Mouse (Mus musculus): ENCODE measurements at regions not wholly inside any gene's neighbourhood (a gene's known extent, or its start where the extent isn't known, plus 50 kb on each side); places are given as distances from the start of the nearest gene placed in this dataset.

DNA sequence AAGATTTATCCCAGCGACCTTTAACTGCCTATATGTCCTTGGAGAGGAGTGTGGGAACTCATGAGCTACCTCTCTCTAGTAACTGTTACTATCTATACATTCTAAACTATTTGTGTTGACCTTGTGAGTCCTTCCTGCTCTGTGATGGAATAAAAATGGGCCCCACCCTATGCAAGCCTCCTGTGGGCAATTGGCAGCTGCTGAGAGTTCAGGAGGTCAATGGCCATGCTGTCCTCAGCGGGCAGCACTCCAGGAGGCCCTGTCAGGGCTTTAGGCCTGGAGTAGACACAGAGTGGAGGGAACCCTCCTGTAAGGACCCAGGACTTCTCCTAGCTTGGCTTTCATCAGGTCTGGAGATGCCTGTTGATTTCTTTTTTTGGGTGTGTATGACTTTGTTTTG lies 373.1 kb downstream of the Slc4a3 start:
- H3K36me3 ChIP-seq = no peaks in the 10 kb centered on the region
- no peak overlapping the region for H3K4me2 ChIP-seq
- H3K27me3 ChIP-seq = no peaks in the 10 kb centered on the region
- no peak overlapping the region for H3K9ac ChIP-seq
- H3K27ac ChIP-seq = no peak overlapping the region
- H3K4me3 ChIP-seq = no peak overlapping the region
- 62% methylated on average over 2 of the region's 2 CpGs for WGBS
- H3K4me1 ChIP-seq = no peaks in the 10 kb centered on the region
- no peaks in the 10 kb centered on the region for H3K9me3 ChIP-seq
- no peak for ATAC-seq (ENCODE audit: borderline replicate concordance, extremely low read depth, low FRiP score, low TSS enrichment)

DNA sequence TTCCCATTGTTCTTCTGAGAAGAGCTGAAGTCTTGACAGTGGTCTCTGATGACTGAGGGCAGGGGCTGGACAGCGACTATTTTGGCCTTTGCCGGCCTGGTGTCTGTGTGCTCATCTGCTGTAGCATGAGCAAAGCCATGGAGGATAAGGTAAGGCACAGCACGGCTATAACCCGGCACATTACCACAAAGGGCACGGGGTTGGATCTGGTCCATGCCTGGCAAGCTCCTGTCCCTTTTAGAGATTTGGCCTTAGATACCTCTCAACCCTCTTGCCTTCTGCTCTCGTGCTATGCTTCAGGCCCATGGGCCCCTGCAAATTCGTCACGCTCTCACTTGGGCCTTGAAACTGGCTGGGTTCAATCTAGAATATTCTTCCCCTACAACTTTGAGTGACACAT lies 379.0 kb downstream of the Slc4a3 start:
- no peak overlapping the region for H3K4me3 ChIP-seq
- H3K9me3 ChIP-seq = no peaks in the 10 kb centered on the region
- no peaks in the 10 kb centered on the region for H3K4me1 ChIP-seq
- no peaks in the 10 kb centered on the region for H3K36me3 ChIP-seq
- H3K9ac ChIP-seq = no peak overlapping the region
- WGBS = 77% methylated on average over 8 of the region's 8 CpGs
- no peak overlapping the region for H3K27ac ChIP-seq
- H3K4me2 ChIP-seq = no peak overlapping the region
- ATAC-seq (ENCODE audit: borderline replicate concordance, extremely low read depth, low FRiP score, low TSS enrichment) = no peak
- no peaks in the 10 kb centered on the region for H3K27me3 ChIP-seq

DNA sequence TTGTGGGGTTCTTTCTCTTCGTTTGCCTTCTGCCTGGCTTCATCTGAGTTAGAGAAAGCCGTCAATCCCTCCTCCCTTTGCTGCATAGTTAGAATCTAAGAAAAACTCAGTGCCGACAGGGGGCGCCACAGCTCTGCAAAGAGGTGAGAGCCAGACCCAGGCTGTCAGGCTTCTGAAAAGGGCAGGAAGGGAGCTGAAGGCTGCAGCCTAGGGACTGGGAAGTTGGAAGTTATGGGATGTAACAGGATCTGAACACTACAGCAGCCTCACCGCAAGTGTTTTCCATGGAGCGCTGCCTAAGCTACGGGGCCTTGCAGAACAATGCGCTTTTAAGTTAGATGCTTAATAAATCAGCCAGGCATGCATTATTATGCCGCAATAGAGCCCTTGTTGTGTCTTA lies 379.7 kb downstream of the Slc4a3 start:
- Histone ChIP-seq H3K4me2 (no peak overlapping the region), H3K4me3 (no peak overlapping the region), H3K27me3 (no peaks in the 10 kb centered on the region), H3K36me3 (no peaks in the 10 kb centered on the region), H3K4me1 (no peaks in the 10 kb centered on the region), H3K9ac (no peak overlapping the region), H3K27ac (no peak overlapping the region), H3K9me3 (no peaks in the 10 kb centered on the region)
- 28% methylated on average over 9 of the region's 9 CpGs for WGBS
- peak; percentile 57; the same call in 1 of the 2 replicates for ATAC-seq (ENCODE audit: borderline replicate concordance, extremely low read depth, low FRiP score, low TSS enrichment)

DNA sequence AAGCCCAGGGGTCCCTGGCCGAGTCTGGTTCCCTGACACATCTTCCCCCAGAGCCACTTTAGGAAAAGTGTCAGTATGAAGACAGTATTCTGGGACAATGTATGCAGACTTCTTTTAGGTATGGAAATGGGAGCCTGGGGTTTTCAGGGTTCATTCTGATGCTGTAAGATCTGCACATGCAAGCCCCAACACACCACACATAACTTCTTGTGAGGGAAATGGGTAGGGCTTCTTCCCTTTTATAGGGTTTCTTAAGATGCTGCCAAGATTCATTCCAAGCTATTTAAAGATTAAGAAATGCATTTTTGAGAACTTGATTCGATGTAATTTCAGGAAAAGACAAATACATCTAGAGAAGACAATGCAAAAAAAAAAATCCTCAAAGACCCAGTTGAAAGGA lies 385.8 kb downstream of the Slc4a3 start:
- Histone ChIP-seq H3K9me3 (no peaks in the 10 kb centered on the region), H3K9ac (no peak overlapping the region), H3K27me3 (no peaks in the 10 kb centered on the region), H3K27ac (no peak overlapping the region), H3K4me1 (peaks cover 23% of the 10 kb centered on the region), H3K4me3 (no peak overlapping the region), H3K36me3 (no peaks in the 10 kb centered on the region), H3K4me2 (no peak overlapping the region)
- no peak for ATAC-seq (ENCODE audit: borderline replicate concordance, extremely low read depth, low FRiP score, low TSS enrichment)
- 45% methylated on average over 2 of the region's 2 CpGs for WGBS

DNA sequence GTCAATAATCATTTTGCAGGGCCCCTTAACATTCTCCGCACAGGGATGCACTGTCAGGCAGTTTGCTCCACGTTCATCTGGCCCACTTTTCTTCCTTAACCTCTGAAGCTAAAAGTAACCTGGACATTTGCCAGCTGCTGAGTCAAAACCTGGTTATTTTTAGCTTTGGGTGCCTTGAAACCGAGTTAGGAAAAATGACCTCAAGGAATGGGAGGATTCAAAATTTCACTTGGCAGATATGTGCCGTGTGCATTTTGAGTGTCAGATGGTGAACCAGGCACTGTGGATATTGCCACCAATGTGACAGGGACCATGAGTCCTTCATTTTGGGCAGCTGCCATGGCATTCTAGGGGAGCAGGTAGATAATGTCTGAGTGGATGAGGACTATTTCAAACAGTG lies 387.8 kb downstream of the Slc4a3 start:
- Histone ChIP-seq H3K4me3 (no peak overlapping the region), H3K9ac (no peak overlapping the region), H3K4me2 (no peak overlapping the region), H3K27me3 (no peaks in the 10 kb centered on the region), H3K36me3 (no peaks in the 10 kb centered on the region), H3K27ac (no peak overlapping the region), H3K9me3 (no peaks in the 10 kb centered on the region), H3K4me1 (peaks cover 26% of the 10 kb centered on the region)
- 18% methylated on average over 4 of the region's 4 CpGs for WGBS
- ATAC-seq (ENCODE audit: borderline replicate concordance, extremely low read depth, low FRiP score, low TSS enrichment) = no peak

DNA sequence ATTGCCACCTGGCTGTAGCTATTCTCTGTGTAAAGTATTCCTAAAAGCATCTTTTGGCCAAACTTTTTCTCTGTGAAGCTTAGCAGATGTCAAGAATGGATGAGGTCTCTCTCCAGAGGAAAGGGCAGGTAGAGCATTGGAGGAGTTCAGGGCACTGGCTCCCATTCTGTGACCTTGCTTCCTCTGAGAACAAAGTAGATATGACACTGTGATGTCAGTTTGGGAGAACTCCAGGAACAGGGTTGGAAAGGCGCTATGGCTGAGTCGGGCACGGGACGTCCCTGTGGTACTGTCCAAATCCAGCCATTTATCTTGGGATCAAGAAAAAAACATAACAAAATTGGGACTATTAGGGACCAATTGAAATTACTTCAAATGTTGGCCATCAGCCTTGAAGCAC lies 388.7 kb downstream of the Slc4a3 start:
- no peak overlapping the region for H3K4me3 ChIP-seq
- ATAC-seq (ENCODE audit: borderline replicate concordance, extremely low read depth, low FRiP score, low TSS enrichment) = no peak
- no peak overlapping the region for H3K9ac ChIP-seq
- no peak overlapping the region for H3K27ac ChIP-seq
- WGBS = 92% methylated on average over 4 of the region's 4 CpGs
- H3K27me3 ChIP-seq = no peaks in the 10 kb centered on the region
- no peaks in the 10 kb centered on the region for H3K36me3 ChIP-seq
- H3K4me2 ChIP-seq = no peak overlapping the region
- peaks cover 26% of the 10 kb centered on the region for H3K4me1 ChIP-seq
- H3K9me3 ChIP-seq = no peaks in the 10 kb centered on the region

DNA sequence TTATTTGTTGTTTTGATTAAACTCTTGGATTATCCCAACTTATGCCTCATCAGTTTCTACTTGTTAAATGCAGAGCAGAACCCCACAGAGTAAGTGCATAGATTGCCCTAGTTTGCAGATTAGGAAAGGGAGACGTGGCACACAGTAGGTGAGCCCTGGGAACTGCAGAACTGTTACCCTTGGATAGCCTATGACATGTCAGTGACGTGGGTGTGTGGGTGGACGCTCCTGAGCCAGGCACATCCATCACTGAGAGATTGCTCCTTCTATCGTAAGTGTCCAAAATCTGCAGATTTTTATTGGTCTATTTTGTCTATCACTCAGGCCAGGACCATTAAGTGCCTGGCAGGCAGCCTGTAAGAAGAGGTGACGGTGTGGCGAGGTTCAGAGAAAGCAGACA lies 389.8 kb downstream of the Slc4a3 start:
- Histone ChIP-seq H3K27ac (peak overlapping the region; percentile 58; the same call in 1 of the 2 replicates), H3K4me1 (peaks cover 26% of the 10 kb centered on the region), H3K36me3 (no peaks in the 10 kb centered on the region), H3K4me2 (no peak overlapping the region), H3K9ac (no peak overlapping the region), H3K27me3 (no peaks in the 10 kb centered on the region), H3K9me3 (no peaks in the 10 kb centered on the region), H3K4me3 (no peak overlapping the region)
- 58% methylated on average over 6 of the region's 6 CpGs for WGBS
- ATAC-seq (ENCODE audit: borderline replicate concordance, extremely low read depth, low FRiP score, low TSS enrichment) = no peak

DNA sequence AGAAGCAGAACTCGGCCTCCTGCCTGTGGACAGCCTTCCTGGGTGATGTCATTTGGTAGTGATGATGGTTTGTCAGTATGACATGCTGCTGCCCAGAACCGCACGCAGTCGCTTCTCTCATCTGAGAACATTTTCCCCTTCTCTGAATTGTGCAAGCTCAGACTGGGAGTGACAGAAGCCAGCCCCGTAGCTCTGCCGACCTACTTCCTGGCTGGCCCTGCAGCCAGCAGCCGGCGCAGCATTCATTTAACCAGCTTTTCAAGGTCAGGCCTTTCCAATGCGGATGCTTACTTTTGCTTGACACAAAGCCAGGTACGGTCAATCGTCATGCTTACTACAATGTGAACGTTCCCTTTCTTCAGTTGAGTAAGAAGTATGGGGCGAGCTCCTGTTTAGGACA lies 390.5 kb downstream of the Slc4a3 start:
- 29% methylated on average over 13 of the region's 13 CpGs for WGBS
- Histone ChIP-seq H3K9me3 (no peaks in the 10 kb centered on the region), H3K4me2 (0 out of 2 replicates have a peak overlapping the region, but pooled peaks have one; percentile 10), H3K27ac (peak overlapping the region; percentile 58; the same call in 1 of the 2 replicates), H3K27me3 (no peaks in the 10 kb centered on the region), H3K36me3 (no peaks in the 10 kb centered on the region), H3K9ac (0 out of 2 replicates have a peak overlapping the region, but pooled peaks have one; percentile 7), H3K4me1 (peaks cover 25% of the 10 kb centered on the region), H3K4me3 (no peak overlapping the region)
- peak; percentile 66 for ATAC-seq (ENCODE audit: borderline replicate concordance, extremely low read depth, low FRiP score, low TSS enrichment)

DNA sequence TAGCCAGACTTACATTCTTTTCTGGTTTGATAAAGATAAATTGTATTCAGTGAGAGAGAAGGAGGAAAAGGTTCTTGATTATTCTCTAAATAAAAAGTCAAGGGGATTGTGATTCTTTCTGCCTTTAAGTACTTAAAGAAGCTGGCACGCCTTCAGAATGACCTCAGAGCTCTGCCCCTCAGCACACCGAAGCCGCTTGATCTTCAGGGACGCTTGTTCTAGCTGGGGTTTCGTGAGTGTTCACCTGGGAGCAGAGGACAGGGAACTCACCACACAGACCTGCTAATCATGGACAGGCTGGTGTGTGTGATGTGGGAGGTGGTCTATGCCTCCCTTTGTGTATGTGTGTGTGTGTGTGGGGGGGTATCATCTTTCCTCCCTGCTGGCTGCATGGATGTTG lies 391.3 kb downstream of the Slc4a3 start:
- H3K4me2 ChIP-seq = 0 out of 2 replicates have a peak overlapping the region, but pooled peaks have one; percentile 10
- no peak overlapping the region for H3K9ac ChIP-seq
- H3K9me3 ChIP-seq = no peaks in the 10 kb centered on the region
- no peak for ATAC-seq (ENCODE audit: borderline replicate concordance, extremely low read depth, low FRiP score, low TSS enrichment)
- peak overlapping the region; percentile 58 for H3K27ac ChIP-seq
- 53% methylated on average over 5 of the region's 5 CpGs for WGBS
- H3K27me3 ChIP-seq = no peaks in the 10 kb centered on the region
- no peaks in the 10 kb centered on the region for H3K36me3 ChIP-seq
- peaks cover 23% of the 10 kb centered on the region for H3K4me1 ChIP-seq
- no peak overlapping the region for H3K4me3 ChIP-seq

DNA sequence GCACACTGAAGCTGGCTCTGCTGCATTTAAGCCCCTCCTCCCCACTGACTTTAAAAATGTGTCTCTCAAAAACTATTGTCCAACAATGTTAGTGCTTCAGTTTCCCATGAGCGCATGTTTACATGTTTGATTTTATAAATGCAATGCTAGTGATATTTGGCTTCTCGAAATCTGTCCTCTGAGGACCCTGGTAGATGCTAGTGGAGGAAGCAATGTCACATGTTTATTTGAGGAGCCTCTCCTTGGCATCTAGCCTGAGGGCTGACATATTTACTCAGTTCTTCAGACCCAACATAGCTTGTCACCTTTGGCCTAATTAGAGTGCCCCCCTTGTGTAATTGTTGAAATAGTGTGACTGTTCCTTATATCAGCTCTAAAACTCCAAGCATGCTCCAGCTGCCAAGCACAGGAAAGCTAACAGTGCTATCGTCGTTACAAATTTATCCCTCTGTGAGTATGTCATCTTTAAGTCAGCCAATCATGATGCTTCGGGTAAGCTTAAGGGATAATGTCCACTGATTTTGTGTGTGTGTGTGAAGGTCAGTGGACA lies 400.3 kb downstream of the Slc4a3 start:
- Histone ChIP-seq H3K27ac (no peak overlapping the region), H3K9ac (no peak overlapping the region), H3K4me3 (no peak overlapping the region), H3K36me3 (no peaks in the 10 kb centered on the region), H3K9me3 (no peaks in the 10 kb centered on the region), H3K4me1 (peaks cover 13% of the 10 kb centered on the region), H3K4me2 (no peak overlapping the region), H3K27me3 (no peaks in the 10 kb centered on the region)
- WGBS = 30% methylated on average over 5 of the region's 5 CpGs
- ATAC-seq (ENCODE audit: borderline replicate concordance, extremely low read depth, low FRiP score, low TSS enrichment) = peak; percentile 57; the same call in 1 of the 2 replicates

DNA sequence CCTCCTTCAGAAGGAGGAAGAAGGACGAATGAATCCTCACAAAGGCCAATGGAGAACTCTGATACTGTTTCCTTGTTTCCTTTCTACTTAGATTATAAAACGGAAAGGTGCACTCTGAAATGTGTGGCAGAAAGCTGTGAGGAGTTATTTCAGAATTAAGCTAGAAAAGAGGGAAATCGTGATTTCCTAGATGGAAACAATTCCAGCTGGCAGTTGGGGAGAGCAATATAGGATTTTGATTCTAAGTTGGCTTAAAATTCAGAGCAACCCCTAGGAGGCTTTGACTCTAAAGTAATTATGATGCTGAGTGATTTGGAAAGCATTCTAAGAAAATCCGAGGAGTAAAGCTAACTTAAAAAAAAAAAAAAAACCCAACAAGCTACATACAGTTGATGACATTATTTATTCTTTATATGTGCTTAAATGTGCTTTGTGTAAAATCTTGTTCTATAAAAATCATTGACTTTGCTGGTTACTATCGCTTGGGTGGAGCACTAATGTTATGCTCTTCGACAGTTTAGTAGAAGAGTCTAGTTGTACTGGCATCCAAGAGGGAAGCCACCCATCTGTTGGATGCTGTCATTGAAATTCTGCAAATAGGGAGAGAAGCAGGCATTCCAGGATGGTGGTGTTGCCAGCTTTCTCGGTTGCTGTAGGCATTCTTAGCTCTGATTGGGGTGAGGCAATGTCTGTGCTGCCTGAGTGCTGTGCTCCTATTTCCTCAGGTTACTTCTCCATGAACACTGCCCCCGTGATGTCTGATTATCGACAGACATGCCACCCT lies 432.3 kb downstream of the Slc4a3 start:
- Histone ChIP-seq H3K27ac (no peak overlapping the region), H3K9ac (no peak overlapping the region), H3K9me3 (no peaks in the 10 kb centered on the region), H3K4me1 (no peaks in the 10 kb centered on the region), H3K27me3 (no peaks in the 10 kb centered on the region), H3K4me3 (no peak overlapping the region), H3K36me3 (no peaks in the 10 kb centered on the region), H3K4me2 (no peak overlapping the region)
- no peak for ATAC-seq (ENCODE audit: borderline replicate concordance, extremely low read depth, low FRiP score, low TSS enrichment)
- WGBS = 79% methylated on average over 9 of the region's 9 CpGs

DNA sequence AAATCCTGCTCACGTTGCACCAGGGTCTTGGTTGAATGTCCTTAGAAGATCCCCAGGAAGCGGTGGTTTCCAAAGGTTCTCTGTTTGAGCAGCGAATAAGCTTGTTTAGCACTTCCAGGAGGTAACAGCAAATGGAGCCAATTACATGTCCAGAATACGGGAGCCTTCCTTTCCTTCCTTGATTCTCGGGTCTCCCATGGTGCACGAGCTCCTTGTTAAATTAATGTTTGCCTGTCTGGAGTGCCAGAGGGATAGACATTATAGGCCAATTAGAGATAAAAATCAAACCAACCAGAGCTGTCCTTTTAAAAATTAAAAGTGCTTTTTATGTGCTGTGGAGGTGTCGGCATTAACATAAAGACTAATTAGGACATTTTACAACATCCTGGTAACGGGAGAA lies 437.0 kb downstream of the Slc4a3 start:
- WGBS = 71% methylated on average over 8 of the region's 8 CpGs
- no peaks in the 10 kb centered on the region for H3K27me3 ChIP-seq
- no peaks in the 10 kb centered on the region for H3K36me3 ChIP-seq
- H3K27ac ChIP-seq = no peak overlapping the region
- no peak overlapping the region for H3K9ac ChIP-seq
- no peaks in the 10 kb centered on the region for H3K4me1 ChIP-seq
- no peak overlapping the region for H3K4me3 ChIP-seq
- H3K9me3 ChIP-seq = no peaks in the 10 kb centered on the region
- ATAC-seq (ENCODE audit: borderline replicate concordance, extremely low read depth, low FRiP score, low TSS enrichment) = no peak
- H3K4me2 ChIP-seq = no peak overlapping the region

All from lung, embryonic 15.5 days (tissue).